Mouse (Mus musculus): ENCODE data around the gene Cd200r1.

GRCm38 (mm10) chr16:44720518-44720917 lies 45.0 kb upstream of the Cd200r1 start:
- no peak for TF ChIP-seq CTCF (IDR thresholded peaks at IDR 0.05; ENCODE audit: low read depth, low read length)
- TF ChIP-seq POLR2A (IDR thresholded peaks at IDR 0.05; ENCODE audit: extremely low read depth, insufficient read depth, low read length): no peak

All from liver, adult 2 months (tissue).